Mouse (Mus musculus): ENCODE measurements around the gene Cdpf1.

- TF ChIP-seq CTCF (conservative IDR thresholded peaks at IDR 0.05; ENCODE audit: insufficient read depth, insufficient read length, low read depth, low read length), result no peak
- no peak for TF ChIP-seq POLR2A (IDR thresholded peaks at IDR 0.05; ENCODE audit: low read depth, low read length)
These were observed 18.7 kb downstream of the Cdpf1 start for GRCm38 (mm10) chr15:85792819-85793218.
